10 mouse cellular contexts compared by ENCODE assay signal in the genomic region with DNA sequence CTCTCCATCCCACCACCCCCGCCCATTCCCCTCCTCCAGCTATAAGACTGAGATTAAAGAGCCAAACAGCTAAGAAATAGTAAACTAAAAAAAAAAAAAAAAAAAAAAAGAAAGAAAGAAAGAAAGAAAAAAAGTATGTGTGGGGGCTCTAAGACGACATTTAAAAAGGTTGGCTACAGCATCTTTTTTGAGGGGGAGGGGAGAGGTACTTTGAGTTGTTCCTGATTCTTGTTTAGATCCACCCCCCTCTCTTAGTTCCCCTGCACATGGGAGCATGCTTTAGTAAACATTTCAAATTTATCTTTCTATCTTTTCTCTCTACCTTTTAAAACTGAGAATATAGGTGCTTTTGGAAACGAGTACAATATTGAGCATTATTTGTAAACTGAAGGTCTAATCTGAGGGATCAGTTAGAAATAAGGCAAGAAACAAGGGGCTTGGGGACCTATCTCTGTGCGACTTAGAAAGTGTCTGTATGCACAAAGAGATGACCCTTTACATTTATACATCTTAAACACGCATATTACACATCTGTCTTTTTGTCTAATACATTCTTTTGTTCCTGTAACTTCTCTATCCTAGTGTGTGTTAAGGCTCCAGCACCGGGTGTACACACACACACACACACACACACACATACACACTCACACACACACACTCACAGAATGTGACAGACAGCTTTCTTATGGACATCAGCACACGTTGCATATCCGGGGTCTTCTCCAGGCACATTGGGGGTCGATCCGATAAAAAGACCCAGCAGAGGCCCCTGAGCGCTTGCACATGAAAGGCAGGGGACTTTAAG. TPM values are rescaled to one million over a fixed set of nuclear protein-coding genes. Genes with fewer than 3 reads are reported as not detected.
DNase-seq lines count a peak whose midpoint lies in the region; ATAC-seq and TF ChIP-seq lines count a peak whose summit lies in the region.
"Had no signal": no experiment of that assay in that cellular context is flagged by ENCODE, and none has a peak within 500 bp of the region (broad histone marks: within the 10 kb centered on the region; RNA-seq: fewer than 3 reads in every experiment).

No protein-coding gene starts in this region.

- intact Hi-C loops in heart, adult 2 months (cut with DNase I): loop anchor here (10.0 kb wide), 1 partner anchor 944 kb away; a partner anchor contains a TSS

- peak overlapping the region; percentile 90 for H3K4me2 ChIP-seq in hindbrain, embryonic 15.5 days
- peak overlapping the region; percentile 84 for H3K4me2 ChIP-seq in midbrain, embryonic 13.5 days (replicated peaks)

- no peak for TF ChIP-seq POLR2A in heart, adult 2 months (IDR thresholded peaks at IDR 0.05; ENCODE audit: insufficient read depth, low read depth, low read length)

- no peak for TF ChIP-seq CTCF in heart, adult 2 months (IDR thresholded peaks at IDR 0.05)

- ATAC-seq in hindbrain, embryonic 15.5 days (ENCODE audit: low FRiP score, low read depth): no peak
- no peak; the same call in 1 of the 2 replicates for ATAC-seq in midbrain, embryonic 13.5 days

- H3K27ac ChIP-seq in heart, adult 2 months: no peak overlapping the region
- peak overlapping the region; percentile 99 for H3K27ac ChIP-seq in embryonic facial prominence, embryonic 10.5 days (replicated peaks)
- H3K27ac ChIP-seq in hindbrain, embryonic 15.5 days (replicated peaks): peak overlapping the region; percentile 58
- H3K27ac ChIP-seq in midbrain, embryonic 13.5 days: peak overlapping the region; percentile 100
- H3K27ac ChIP-seq: macrophage had no signal

- TF ChIP-seq EP300 in heart, adult 2 months (IDR thresholded peaks at IDR 0.05; ENCODE audit: insufficient read depth, low read depth, low read length): no peak

- H3K79me2 ChIP-seq in heart, adult 2 months (replicated peaks; ENCODE audit: control insufficient read depth, insufficient read depth, low read length): no peaks in the 10 kb centered on the region; the same call in 1 of the 2 replicates

- H3K9me3 ChIP-seq in embryonic facial prominence, embryonic 10.5 days: no peaks in the 10 kb centered on the region
- no peaks in the 10 kb centered on the region for H3K9me3 ChIP-seq in hindbrain, embryonic 15.5 days
- H3K9me3 ChIP-seq in midbrain, embryonic 13.5 days: no peaks in the 10 kb centered on the region

- WGBS in heart, adult 2 months: 71% methylated on average over 11 of the region's 11 CpGs
- 9% methylated on average over 11 of the region's 11 CpGs for WGBS in embryonic facial prominence, embryonic 10.5 days
- WGBS in hindbrain, embryonic 15.5 days: 16% methylated on average over 11 of the region's 11 CpGs
- 4% methylated on average over 11 of the region's 11 CpGs for WGBS in midbrain, embryonic 13.5 days

- H3K27me3 ChIP-seq in heart, adult 2 months (ENCODE audit: control insufficient read depth, insufficient read depth, low read length): no peaks in the 10 kb centered on the region
- H3K27me3 ChIP-seq in embryonic facial prominence, embryonic 10.5 days (replicated peaks; ENCODE audit: low read depth, poor library complexity, severe bottlenecking): no peaks in the 10 kb centered on the region
- no peaks in the 10 kb centered on the region for H3K27me3 ChIP-seq in hindbrain, embryonic 15.5 days
- no peaks in the 10 kb centered on the region for H3K27me3 ChIP-seq in midbrain, embryonic 13.5 days

- H3K4me3 ChIP-seq in heart, adult 2 months: no peak overlapping the region; the same call in 1 of the 2 replicates
- peak overlapping the region; percentile 98 for H3K4me3 ChIP-seq in embryonic facial prominence, embryonic 10.5 days
- H3K4me3 ChIP-seq in hindbrain, embryonic 15.5 days: no peak overlapping the region
- H3K4me3 ChIP-seq in midbrain, embryonic 13.5 days (replicated peaks): peak overlapping the region; percentile 91

- peaks cover 7% of the 10 kb centered on the region for H3K4me1 ChIP-seq in heart, adult 2 months (ENCODE audit: control insufficient read depth, insufficient read depth, low read length)
- H3K4me1 ChIP-seq in embryonic facial prominence, embryonic 10.5 days: peaks cover 57% of the 10 kb centered on the region
- peaks cover 38% of the 10 kb centered on the region for H3K4me1 ChIP-seq in hindbrain, embryonic 15.5 days (replicated peaks)
- peaks cover 58% of the 10 kb centered on the region for H3K4me1 ChIP-seq in midbrain, embryonic 13.5 days (replicated peaks)

- DNase-seq in heart, adult 2 months: peak in 1 of 2 experiments; percentile 15
- no peak for DNase-seq in heart, adult 18-20 months
- peak; percentile 46 for DNase-seq in embryonic facial prominence, embryonic 10.5 days (ENCODE audit: low spot score)
- DNase-seq in adrenal gland, adult 8-10 months: no peak
- DNase-seq in testis, postnatal 14 days (ENCODE audit: low spot score): no peak
- DNase-seq in spleen, adult 18-20 months: no peak

- H3K36me3 ChIP-seq in heart, adult 2 months (ENCODE audit: control insufficient read depth, insufficient read depth, low read length): peaks cover 8% of the 10 kb centered on the region
- H3K36me3 ChIP-seq in embryonic facial prominence, embryonic 10.5 days (replicated peaks): peaks cover 2% of the 10 kb centered on the region; the same call in 1 of the 2 replicates
- H3K36me3 ChIP-seq in hindbrain, embryonic 15.5 days: no peaks in the 10 kb centered on the region
- no peaks in the 10 kb centered on the region for H3K36me3 ChIP-seq in midbrain, embryonic 13.5 days

- H3K9ac ChIP-seq in heart, adult 2 months (ENCODE audit: low read depth, low read length): peak overlapping the region; percentile 66; the same call in 1 of the 2 replicates
- no peak overlapping the region for H3K9ac ChIP-seq in hindbrain, embryonic 15.5 days
- H3K9ac ChIP-seq in midbrain, embryonic 13.5 days (replicated peaks): peak overlapping the region; percentile 100

RNA-seq across cellular contexts. Expression of a gene that starts 2.4 kb away (rescaled TPM):
- total RNA-seq in heart, adult 2 months (2021): 1 to 10 TPM; 1.7 to 4.5 TPM
- polyA plus RNA-seq in heart, adult 2 months (2012; rRNA removed): 2.0 and 3.7 TPM in 2 replicates
- 1 to 10 TPM; 2.0 to 2.2 TPM for total RNA-seq in heart, adult 18-20 months (2021)
- polyA plus RNA-seq in embryonic facial prominence, embryonic 10.5 days (2016; fragmentation: Nextera tagmentation; extraction: Ambion mirVana): 15.5 and 16.6 TPM in 2 replicates
- 6.5 and 7.1 TPM in 2 replicates for polyA plus RNA-seq in hindbrain, embryonic 15.5 days (2015; fragmentation: Nextera tagmentation; extraction: Ambion mirVana)
- 17.8 and 18.3 TPM in 2 replicates for polyA plus RNA-seq in midbrain, embryonic 13.5 days (2015; fragmentation: Nextera tagmentation; extraction: Ambion mirVana)
- 1 to 10 TPM; 2.0 to 5.2 (median 3.5) TPM for total RNA-seq in adrenal gland, adult 8-10 months (2022)
- polyA plus RNA-seq: macrophage had no signal

RNA-seq across cellular contexts. Expression of a gene that starts 3.8 kb away (rescaled TPM):
- 10 to 100 TPM; 32.5 to 32.8 TPM for total RNA-seq in heart, adult 2 months (2021)
- 20.6 and 23.3 TPM in 2 replicates for polyA plus RNA-seq in heart, adult 2 months (2012; rRNA removed)
- total RNA-seq in heart, adult 18-20 months (2021): 10 to 100 TPM; 31.0 to 33.4 TPM
- polyA plus RNA-seq in embryonic facial prominence, embryonic 10.5 days (2016; fragmentation: Nextera tagmentation; extraction: Ambion mirVana): 64.4 and 65.5 TPM in 2 replicates
- polyA plus RNA-seq in hindbrain, embryonic 15.5 days (2015; fragmentation: Nextera tagmentation; extraction: Ambion mirVana): 45.6 and 50.0 TPM in 2 replicates
- 69.6 and 75.2 TPM in 2 replicates for polyA plus RNA-seq in midbrain, embryonic 13.5 days (2015; fragmentation: Nextera tagmentation; extraction: Ambion mirVana)
- 10 to 100 TPM; 38.8 to 84.1 (median 45.1) TPM for total RNA-seq in adrenal gland, adult 8-10 months (2022)

RNA-seq across cellular contexts. Expression of a gene that starts 13.7 kb away (rescaled TPM):
- 1 to 10 TPM; 3.4 to 4.5 TPM for total RNA-seq in heart, adult 2 months (2021)
- 2.2 and 3.9 TPM in 2 replicates for polyA plus RNA-seq in heart, adult 2 months (2012; rRNA removed)
- total RNA-seq in heart, adult 18-20 months (2021): 1 to 10 TPM; 3.4 to 4.3 TPM
- 12.7 and 17.7 TPM in 2 replicates for polyA plus RNA-seq in embryonic facial prominence, embryonic 10.5 days (2016; fragmentation: Nextera tagmentation; extraction: Ambion mirVana)
- polyA plus RNA-seq in hindbrain, embryonic 15.5 days (2015; fragmentation: Nextera tagmentation; extraction: Ambion mirVana): 10.8 and 11.1 TPM in 2 replicates
- polyA plus RNA-seq in midbrain, embryonic 13.5 days (2015; fragmentation: Nextera tagmentation; extraction: Ambion mirVana): 14.7 and 17.1 TPM in 2 replicates
- 1 to 10 TPM; 1.1 to 2.4 (median 1.4) TPM for total RNA-seq in adrenal gland, adult 8-10 months (2022)

RNA-seq across cellular contexts. Expression of a gene that starts 54.5 kb away (rescaled TPM):
- not detected for total RNA-seq in heart, adult 2 months (2021)
- polyA plus RNA-seq in heart, adult 2 months (2012; rRNA removed): 0.51 TPM in 1 of 2 replicates, not detected in the other
- total RNA-seq in heart, adult 18-20 months (2021): not detected
- polyA plus RNA-seq in embryonic facial prominence, embryonic 10.5 days (2016; fragmentation: Nextera tagmentation; extraction: Ambion mirVana): not detected in 2 replicates
- polyA plus RNA-seq in hindbrain, embryonic 15.5 days (2015; fragmentation: Nextera tagmentation; extraction: Ambion mirVana): not detected in 2 replicates
- not detected in 2 replicates for polyA plus RNA-seq in midbrain, embryonic 13.5 days (2015; fragmentation: Nextera tagmentation; extraction: Ambion mirVana)
- total RNA-seq in adrenal gland, adult 8-10 months (2022): not detected
- polyA plus RNA-seq: activated CD4-positive, CD25-positive, alpha-beta regulatory T cell, adult 4 months; macrophage had no signal

Comparison
In these comparisons a context has a peak if more than half of its experiments do, and no peak if none do; other contexts are left out.
1. H3K4me3 ChIP-seq: peak in embryonic facial prominence, embryonic 10.5 days (single experiment) and midbrain, embryonic 13.5 days (single experiment); none in heart, adult 2 months (single experiment) and hindbrain, embryonic 15.5 days (single experiment).